Mouse (Mus musculus) forebrain, embryonic 14.5 days (tissue): ENCODE data around the gene Crb2. TPM values are rescaled to one million over a fixed set of nuclear protein-coding genes. Genes with fewer than 3 reads are reported as not detected.
A peak's percentile ranks its signal among the peaks of the same experiment; 100 is the strongest.

Experiments used
- ATAC-seq: fragments of 200-750 bp; cut with Nextera tagmentation; 2 replicates; pipeline ENCODE4 v1.8.0; 2017; ENCODE audit warnings: mild to moderate bottlenecking, moderate library complexity
- DNase-seq: peaks from one replicate; pipeline ENCODE4 v3.0.0-alpha.2; 2015; ENCODE audit warnings: low spot score
- H3K27ac ChIP-seq: fragments of 300-500 bp; sonication (generic); 2 replicates; pipeline ENCODE4 v1.5.1; 2014; ENCODE audit warnings: low read depth, mild to moderate bottlenecking, control low read depth, low read length, moderate library complexity
- H3K27me3 ChIP-seq: fragments of 300-500 bp; sonication (generic); replicated peaks from 2 replicates; pipeline ENCODE4 v1.6.1; 2014; ENCODE audit warnings: low read length, control low read depth, mixed read lengths; ENCODE audit not compliant: control insufficient read depth, insufficient read depth
- H3K36me3 ChIP-seq: fragments of 300-500 bp; sonication (generic); 2 replicates; pipeline ENCODE4 v1.6.1; 2014; ENCODE audit warnings: low read length, control low read depth; ENCODE audit not compliant: control insufficient read depth, insufficient read depth
- H3K4me1 ChIP-seq: fragments of 300-500 bp; sonication (generic); 2 replicates; pipeline ENCODE4 v1.6.1; 2014; ENCODE audit warnings: antibody characterized with exemption, low read length, control low read depth; ENCODE audit not compliant: control insufficient read depth, insufficient read depth
- H3K4me2 ChIP-seq: fragments of 300-500 bp; sonication (generic); 2 replicates; pipeline ENCODE4 v1.6.1; 2014; ENCODE audit warnings: mild to moderate bottlenecking, control low read depth, low read length
- H3K4me3 ChIP-seq: fragments of 300-500 bp; sonication (generic); 2 replicates; pipeline ENCODE4 v1.5.1; 2014; ENCODE audit warnings: low read depth, low read length, control low read depth
- H3K9ac ChIP-seq: fragments of 300-500 bp; sonication (generic); 2 replicates; pipeline ENCODE4 v1.6.1; 2014; ENCODE audit warnings: mild to moderate bottlenecking, low read length, control low read depth, moderate library complexity
- H3K9me3 ChIP-seq: fragments of 300-500 bp; sonication (generic); replicated peaks from 2 replicates; pipeline ENCODE4 v1.6.1; 2016; ENCODE audit warnings: low read length, control low read depth, mixed read lengths; ENCODE audit not compliant: control insufficient read depth
- WGBS: fragments of 180-500 bp; shearing (Covaris S2); extraction: QIAGEN DNeasy Blood & Tissue Kit; methylation state at CpG from one replicate; pipeline ENCODE4 v1.1.7; 2014; 5-methylcytosine and 5-hydroxymethylcytosine counted together
- polyA plus RNA-seq: library from polyadenylated mRNA; unstranded; fragments of >200 nt; fragmentation: Nextera tagmentation; extraction: Ambion mirVana; gene quantifications from 2 replicates; pipeline ENCODE4 v1.2.1, GENCODE M21; 2014

The Crb2 gene
- polyA plus RNA-seq, 1 experiment from 2014 or later, result 4.0 TPM

DNA sequence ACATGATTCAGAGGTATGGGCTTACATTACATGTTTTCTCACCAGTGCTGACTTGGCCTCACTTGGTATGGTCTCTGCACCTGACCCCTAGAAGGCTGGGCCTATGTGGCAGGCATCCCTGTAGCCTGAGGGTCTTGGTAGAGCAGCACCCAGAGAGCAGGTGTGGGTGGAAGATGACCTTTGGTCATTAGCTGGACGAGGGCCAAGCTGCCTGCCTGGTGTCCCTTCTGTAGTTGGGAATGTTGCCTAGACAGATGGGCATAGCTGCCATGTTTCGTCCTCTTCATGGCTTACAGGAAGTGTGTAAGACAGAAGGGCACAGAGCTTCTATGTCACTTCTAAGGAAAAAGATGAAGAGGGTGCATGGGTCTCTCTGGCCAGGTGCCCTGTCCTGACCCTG lies 47.8 kb downstream of the Crb2 start:
- H3K9me3 ChIP-seq, result no peaks in the 10 kb centered on the region
- H3K9ac ChIP-seq, result no peak overlapping the region
- ATAC-seq (no peak), DNase-seq (no peak)
- no peak overlapping the region for H3K4me3 ChIP-seq
- no peaks in the 10 kb centered on the region for H3K27me3 ChIP-seq
- H3K4me2 ChIP-seq, result no peak overlapping the region
- WGBS, result 84% methylated on average over 2 of the region's 2 CpGs
- H3K4me1 ChIP-seq, result peaks cover 18% of the 10 kb centered on the region
- H3K36me3 ChIP-seq, result 0 out of 2 replicates have a peak, but pooled peaks cover 6% of the 10 kb centered on the region
- H3K27ac ChIP-seq, result no peak overlapping the region

DNA sequence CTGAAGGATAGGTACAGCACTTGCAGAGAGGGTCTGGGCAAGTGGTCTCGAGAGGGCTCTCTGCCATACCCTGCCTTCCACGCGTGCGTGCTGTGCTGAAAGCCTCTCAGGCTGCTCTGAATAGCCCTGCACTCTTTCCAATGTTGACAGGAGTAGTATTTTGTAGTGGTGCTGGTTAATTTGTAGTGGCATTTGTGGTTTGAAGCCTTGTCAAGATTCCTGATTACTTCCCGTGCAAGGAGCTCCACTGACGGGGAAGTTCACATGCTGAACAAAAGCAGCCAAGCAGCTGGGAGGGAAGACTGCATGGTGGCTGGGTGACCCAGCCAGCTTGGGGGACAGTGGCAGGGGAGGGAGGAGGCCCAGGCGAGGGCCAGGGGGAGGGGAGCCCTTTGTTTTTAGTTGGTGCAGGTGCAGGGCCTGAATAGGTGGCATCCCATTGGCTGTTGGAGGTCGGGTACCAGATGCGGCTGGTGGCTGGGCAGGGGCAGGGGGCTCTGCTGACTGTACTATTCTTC lies 53.8 kb downstream of the Crb2 start:
- Histone ChIP-seq H3K27ac (peak overlapping the region; percentile 45), H3K4me1 (peaks cover 33% of the 10 kb centered on the region), H3K4me2 (no peak overlapping the region), H3K9ac (no peak overlapping the region), H3K36me3 (peaks cover 6% of the 10 kb centered on the region; the same call in 1 of the 2 replicates), H3K27me3 (no peaks in the 10 kb centered on the region), H3K4me3 (no peak overlapping the region), H3K9me3 (no peaks in the 10 kb centered on the region)
- WGBS, result 7% methylated on average over 9 of the region's 9 CpGs
- DNase-seq (peak; percentile 64), ATAC-seq (peak; percentile 72)

DNA sequence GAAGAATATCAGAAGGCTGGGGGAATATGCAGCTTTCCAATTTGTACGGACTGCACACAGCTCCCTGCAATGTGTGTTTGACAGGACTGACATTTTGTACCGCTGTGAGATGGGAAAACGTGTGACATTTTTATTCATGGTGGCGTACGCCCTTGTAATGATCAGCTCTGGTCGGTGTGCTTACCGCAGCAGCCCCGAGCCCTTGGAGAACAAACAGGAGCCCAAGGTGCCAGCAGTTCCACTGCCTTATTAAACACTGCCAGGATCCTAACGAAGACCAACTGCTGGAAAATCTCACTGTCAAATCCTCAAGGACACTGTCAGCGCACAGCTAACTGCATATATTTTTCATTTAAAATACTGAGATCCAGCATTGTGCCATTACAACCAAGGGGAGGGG lies 56.2 kb downstream of the Crb2 start:
- Histone ChIP-seq H3K4me3 (no peak overlapping the region), H3K4me1 (peaks cover 33% of the 10 kb centered on the region), H3K9ac (no peak overlapping the region), H3K27me3 (no peaks in the 10 kb centered on the region), H3K4me2 (no peak overlapping the region), H3K36me3 (peaks cover 1% of the 10 kb centered on the region; the same call in 1 of the 2 replicates), H3K27ac (0 out of 2 replicates have a peak overlapping the region, but pooled peaks have one; percentile 23), H3K9me3 (no peaks in the 10 kb centered on the region)
- ATAC-seq (no peak), DNase-seq (no peak)
- 36% methylated on average over 10 of the region's 10 CpGs for WGBS

DNA sequence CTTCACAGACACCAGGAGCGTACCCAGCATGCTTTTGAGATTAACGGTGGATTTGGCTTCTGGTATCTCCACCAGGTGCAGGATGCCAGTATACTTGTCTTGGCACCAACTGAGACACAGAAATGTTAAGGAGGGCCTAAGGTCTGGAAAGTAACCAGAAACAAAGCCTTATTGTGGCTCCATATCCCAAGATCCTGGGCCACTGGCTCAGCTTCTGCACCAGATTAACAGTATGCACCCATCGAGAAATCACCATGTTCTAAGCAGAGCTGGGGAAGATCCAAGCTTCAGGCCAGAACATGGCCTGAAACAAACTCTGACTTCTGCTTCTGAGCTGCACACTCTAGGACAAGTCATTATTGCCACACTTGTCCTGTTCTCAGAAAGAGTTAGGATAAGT lies 60.9 kb downstream of the Crb2 start:
- H3K4me3 ChIP-seq, result no peak overlapping the region
- H3K36me3 ChIP-seq, result peaks cover 7% of the 10 kb centered on the region; the same call in 1 of the 2 replicates
- H3K27ac ChIP-seq, result no peak overlapping the region
- WGBS, result 93% methylated on average over 3 of the region's 3 CpGs
- no peak overlapping the region for H3K9ac ChIP-seq
- H3K9me3 ChIP-seq, result no peaks in the 10 kb centered on the region
- ATAC-seq, result no peak
- H3K4me2 ChIP-seq, result no peak overlapping the region
- no peaks in the 10 kb centered on the region for H3K27me3 ChIP-seq
- DNase-seq, result no peak
- H3K4me1 ChIP-seq, result peaks cover 16% of the 10 kb centered on the region

DNA sequence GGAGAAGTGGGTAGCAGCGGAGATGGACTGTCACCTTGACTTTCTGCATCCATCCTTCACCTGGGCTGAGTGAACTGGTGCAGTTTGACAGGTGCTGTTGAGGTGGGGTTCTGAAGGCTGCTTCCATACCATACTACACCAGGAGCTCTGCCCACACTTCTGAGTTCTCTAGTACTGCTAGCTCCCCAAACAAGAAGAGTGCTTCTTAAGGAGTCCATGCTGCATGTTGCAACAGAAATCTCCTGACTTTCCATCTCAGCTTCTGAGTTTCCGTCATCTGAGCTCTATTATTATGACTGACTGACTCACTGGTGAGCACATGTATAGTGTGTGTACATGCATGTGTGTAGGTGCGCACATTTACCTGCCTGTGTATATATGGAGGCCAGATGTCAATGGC lies 61.5 kb downstream of the Crb2 start:
- Histone ChIP-seq H3K4me2 (no peak overlapping the region), H3K36me3 (peaks cover 7% of the 10 kb centered on the region; the same call in 1 of the 2 replicates), H3K4me3 (no peak overlapping the region), H3K27me3 (no peaks in the 10 kb centered on the region), H3K4me1 (peaks cover 16% of the 10 kb centered on the region), H3K9me3 (no peaks in the 10 kb centered on the region), H3K9ac (no peak overlapping the region), H3K27ac (no peak overlapping the region)
- no peak for DNase-seq
- WGBS, result 97% methylated on average over 3 of the region's 3 CpGs
- ATAC-seq, result no peak

DNA sequence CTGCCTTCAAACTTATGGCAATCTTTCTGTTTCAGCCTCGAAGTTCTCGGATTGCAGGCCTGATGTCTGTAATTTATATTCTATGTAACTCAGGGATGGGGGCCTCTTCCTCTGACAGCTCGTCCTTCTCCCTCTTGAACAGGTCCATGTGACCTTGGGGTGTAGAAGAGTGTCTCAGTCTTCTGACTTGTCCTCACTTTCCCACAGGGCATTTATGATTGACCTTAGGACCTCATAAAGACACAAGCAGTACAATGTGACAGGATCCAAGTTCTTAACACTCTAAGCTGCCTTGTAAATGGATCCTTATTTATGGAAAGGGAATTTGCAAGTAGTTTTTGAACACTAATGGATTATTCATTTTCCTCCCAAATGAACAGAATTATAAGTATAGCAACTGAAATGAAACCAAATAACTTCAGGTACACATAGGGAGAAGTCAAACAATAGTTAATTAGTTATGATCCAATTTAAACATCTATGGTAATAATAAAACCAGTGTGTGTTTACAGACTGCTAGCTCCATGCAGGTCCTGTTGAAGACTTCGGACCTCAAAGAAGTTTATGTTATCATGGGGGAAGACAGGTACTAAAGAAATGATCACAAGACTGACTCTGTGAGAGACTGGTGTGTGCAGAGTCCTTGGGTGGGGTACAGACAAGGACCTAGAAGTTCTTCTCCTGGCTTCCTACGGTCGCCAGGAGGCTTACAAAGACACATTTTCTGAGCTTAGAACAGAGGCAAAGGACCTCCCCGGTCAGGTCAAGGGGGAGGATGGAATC lies 62.3 kb downstream of the Crb2 start:
- Histone ChIP-seq H3K4me3 (no peak overlapping the region), H3K4me1 (peaks cover 20% of the 10 kb centered on the region), H3K36me3 (peaks cover 7% of the 10 kb centered on the region; the same call in 1 of the 2 replicates), H3K9ac (no peak overlapping the region), H3K9me3 (no peaks in the 10 kb centered on the region), H3K27me3 (no peaks in the 10 kb centered on the region), H3K4me2 (no peak overlapping the region), H3K27ac (no peak overlapping the region)
- ATAC-seq (no peak), DNase-seq (no peak)
- 89% methylated on average over 7 of the region's 7 CpGs for WGBS

DNA sequence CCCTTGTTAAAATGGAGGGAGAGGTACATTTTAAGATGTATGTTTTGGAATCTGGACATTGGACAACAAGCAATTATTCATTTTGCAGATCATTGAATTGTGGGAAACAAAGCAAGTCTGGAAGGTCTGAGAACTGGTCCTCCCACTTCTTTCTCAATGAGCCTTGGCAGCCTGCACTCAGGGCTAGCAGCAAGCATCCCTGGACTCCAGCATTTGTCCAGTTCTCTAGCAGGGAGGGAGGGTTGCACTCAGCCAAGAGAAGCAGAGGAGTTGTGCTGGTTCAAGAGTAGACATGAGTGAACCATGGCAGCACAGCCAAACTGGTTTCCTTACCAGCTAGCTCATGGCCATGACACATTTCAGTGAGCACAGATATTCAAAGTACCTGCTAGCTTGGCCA lies 63.9 kb downstream of the Crb2 start:
- Histone ChIP-seq H3K27me3 (no peaks in the 10 kb centered on the region), H3K4me1 (peaks cover 24% of the 10 kb centered on the region), H3K36me3 (peaks cover 11% of the 10 kb centered on the region; the same call in 1 of the 2 replicates), H3K27ac (no peak overlapping the region), H3K4me3 (no peak overlapping the region), H3K9me3 (no peaks in the 10 kb centered on the region), H3K9ac (no peak overlapping the region), H3K4me2 (no peak overlapping the region)
- ATAC-seq (no peak), DNase-seq (no peak)

DNA sequence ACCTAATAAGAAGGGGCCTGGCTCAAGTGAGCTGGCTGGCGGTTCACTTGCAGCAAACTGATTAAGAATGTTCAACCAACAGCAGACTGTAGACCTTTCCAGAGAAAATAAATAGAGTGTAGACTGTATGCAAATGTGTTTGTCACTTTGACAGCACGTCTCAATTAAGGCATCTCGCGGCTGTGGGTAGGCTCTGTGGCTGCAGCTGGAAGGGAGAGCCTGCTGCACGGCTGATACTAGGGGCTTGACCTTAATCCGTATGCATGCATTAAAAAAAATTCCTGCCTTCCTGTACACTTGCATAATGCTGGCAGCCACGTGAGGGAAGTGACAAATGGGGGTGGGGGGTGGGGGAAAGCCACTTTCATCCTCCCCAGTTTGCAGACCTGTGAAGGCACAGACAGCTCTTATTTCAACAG lies 66.1 kb downstream of the Crb2 start:
- Histone ChIP-seq H3K9ac (0 out of 2 replicates have a peak overlapping the region, but pooled peaks have one; percentile 33), H3K27me3 (no peaks in the 10 kb centered on the region), H3K4me1 (peaks cover 24% of the 10 kb centered on the region), H3K27ac (peak overlapping the region; percentile 90), H3K4me3 (no peak overlapping the region), H3K4me2 (0 out of 2 replicates have a peak overlapping the region, but pooled peaks have one; percentile 6), H3K9me3 (no peaks in the 10 kb centered on the region), H3K36me3 (peaks cover 10% of the 10 kb centered on the region; the same call in 1 of the 2 replicates)
- ATAC-seq (peak; percentile 95), DNase-seq (peak; percentile 92)
- 1% methylated on average over 7 of the region's 7 CpGs for WGBS

DNA sequence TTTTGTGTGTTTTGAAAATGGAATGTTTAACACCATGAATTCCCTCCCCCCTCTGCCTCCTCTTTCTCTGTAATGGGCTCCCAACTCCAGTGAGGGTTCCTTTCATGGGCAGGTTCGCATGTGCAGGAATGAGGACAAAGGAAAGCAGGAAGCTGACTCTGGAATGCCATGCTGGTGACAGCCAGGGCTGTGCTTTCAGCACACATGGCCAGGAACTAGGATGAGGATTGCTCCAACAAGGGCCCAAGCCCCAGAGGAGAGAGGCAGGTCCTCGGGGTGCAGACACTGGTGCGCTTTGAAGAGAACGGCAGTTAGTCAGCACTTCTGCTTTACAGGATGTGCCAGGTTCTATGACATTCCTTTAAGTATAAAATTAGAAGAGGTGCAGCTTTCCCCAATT lies 66.7 kb downstream of the Crb2 start:
- Histone ChIP-seq H3K27ac (peak overlapping the region; percentile 90), H3K36me3 (peaks cover 6% of the 10 kb centered on the region; the same call in 1 of the 2 replicates), H3K27me3 (no peaks in the 10 kb centered on the region), H3K9me3 (no peaks in the 10 kb centered on the region), H3K4me3 (no peak overlapping the region), H3K9ac (peak overlapping the region; percentile 33; the same call in 1 of the 2 replicates), H3K4me1 (peaks cover 24% of the 10 kb centered on the region), H3K4me2 (0 out of 2 replicates have a peak overlapping the region, but pooled peaks have one; percentile 6)
- peak; percentile 72 for DNase-seq
- WGBS, result 9% methylated on average over 4 of the region's 4 CpGs
- ATAC-seq, result peak; percentile 81
